Mouse (Mus musculus) embryo, embryonic 10 days (tissue): ENCODE measurements around the gene Gcsam.

ENCODE experiments used
- DNase-seq: peaks from one replicate; pipeline ENCODE4 v3.0.0-alpha.2; 2015; ENCODE audit warnings: low spot score

Gene Gcsam

GRCm38 (mm10) chr16:45651497-45651896 is 41.3 kb downstream of the Gcsam start:
- no peak for DNase-seq

GRCm38 (mm10) chr16:45653009-45653933 is 43.1 kb downstream of the Gcsam start:
- DNase-seq: no peak

- DNase-seq: no peak
Observed at GRCm38 (mm10) chr16:45653934-45654332, 43.8 kb downstream of the Gcsam start, which contains the start of gene BC016579. BC016579 (minus strand) TSS chr16:45654068.

GRCm38 (mm10) chr16:45654465-45654864 is 44.3 kb downstream of the Gcsam start:
- no peak for DNase-seq

GRCm38 (mm10) chr16:45657574-45658159 is 47.5 kb downstream of the Gcsam start:
- DNase-seq: no peak

- DNase-seq: no peak
Observed at GRCm38 (mm10) chr16:45658248-45658647, 48.1 kb downstream of the Gcsam start.

GRCm38 (mm10) chr16:45659596-45659995 is 49.4 kb downstream of the Gcsam start:
- no peak for DNase-seq

GRCm38 (mm10) chr16:45662381-45662780 is 52.2 kb downstream of the Gcsam start:
- DNase-seq: no peak

- DNase-seq: no peak
Observed at GRCm38 (mm10) chr16:45666136-45666535, 56.0 kb downstream of the Gcsam start.

GRCm38 (mm10) chr16:45668178-45668577 is 58.0 kb downstream of the Gcsam start:
- DNase-seq: no peak

- no peak for DNase-seq
Observed at GRCm38 (mm10) chr16:45670005-45670404, 59.8 kb downstream of the Gcsam start.
